Mouse (Mus musculus): ENCODE measurements around the gene Gm7029. TPM values are rescaled to one million over a fixed set of nuclear protein-coding genes. Genes with fewer than 3 reads are reported as not detected.
"Not testable (repeated sequence)": the region's sequence is repeated elsewhere in the genome, so short reads cannot be mapped to it uniquely, and the experiment has no call there.

Gm7029 gene
- polyA plus RNA-seq, 1 experiment from 2014 or later, result not detected

DNA sequence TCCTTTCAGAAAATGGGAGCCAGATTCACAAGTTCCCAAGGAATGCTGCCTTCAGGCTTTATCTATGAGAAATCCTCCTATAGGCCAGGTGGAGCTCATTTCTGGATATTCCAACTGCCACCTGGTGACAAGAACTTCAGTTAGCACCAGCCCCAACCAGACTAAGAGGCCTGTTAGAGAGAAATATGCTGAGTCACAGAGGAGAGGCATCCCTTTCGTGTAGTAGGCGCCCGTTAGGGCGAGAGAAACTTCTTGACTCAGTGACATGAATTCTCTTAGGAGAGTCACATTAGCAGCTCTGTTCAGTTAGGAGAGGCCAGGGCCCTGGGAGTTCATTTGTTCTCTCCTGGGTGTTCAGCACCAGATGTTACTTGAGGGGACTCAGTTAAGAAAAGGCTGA is 26.0 kb downstream of the Gm7029 start:
- Histone ChIP-seq H3K27ac (ENCODE audit: low read length) (no peak overlapping the region), H3K27me3 (ENCODE audit: control insufficient read depth, insufficient read depth, low read length) (no peaks in the 10 kb centered on the region), H3K36me3 (ENCODE audit: control insufficient read depth, insufficient read depth, low read length) (no peaks in the 10 kb centered on the region), H3K9me3 (replicated peaks; ENCODE audit: control insufficient read depth, low read length) (no peaks in the 10 kb centered on the region), H3K4me3 (replicated peaks; ENCODE audit: low read length) (no peak overlapping the region), H3K4me2 (ENCODE audit: low read depth, low read length) (no peak overlapping the region), H3K9ac (ENCODE audit: low read length) (no peak overlapping the region), H3K4me1 (ENCODE audit: control insufficient read depth, insufficient read depth, low read length) (0 out of 2 replicates have a peak, but pooled peaks cover 6% of the 10 kb centered on the region)
- 69% methylated on average over 4 of the region's 4 CpGs for WGBS
- ATAC-seq (ENCODE audit: insufficient read depth, low FRiP score), result no peak

DNA sequence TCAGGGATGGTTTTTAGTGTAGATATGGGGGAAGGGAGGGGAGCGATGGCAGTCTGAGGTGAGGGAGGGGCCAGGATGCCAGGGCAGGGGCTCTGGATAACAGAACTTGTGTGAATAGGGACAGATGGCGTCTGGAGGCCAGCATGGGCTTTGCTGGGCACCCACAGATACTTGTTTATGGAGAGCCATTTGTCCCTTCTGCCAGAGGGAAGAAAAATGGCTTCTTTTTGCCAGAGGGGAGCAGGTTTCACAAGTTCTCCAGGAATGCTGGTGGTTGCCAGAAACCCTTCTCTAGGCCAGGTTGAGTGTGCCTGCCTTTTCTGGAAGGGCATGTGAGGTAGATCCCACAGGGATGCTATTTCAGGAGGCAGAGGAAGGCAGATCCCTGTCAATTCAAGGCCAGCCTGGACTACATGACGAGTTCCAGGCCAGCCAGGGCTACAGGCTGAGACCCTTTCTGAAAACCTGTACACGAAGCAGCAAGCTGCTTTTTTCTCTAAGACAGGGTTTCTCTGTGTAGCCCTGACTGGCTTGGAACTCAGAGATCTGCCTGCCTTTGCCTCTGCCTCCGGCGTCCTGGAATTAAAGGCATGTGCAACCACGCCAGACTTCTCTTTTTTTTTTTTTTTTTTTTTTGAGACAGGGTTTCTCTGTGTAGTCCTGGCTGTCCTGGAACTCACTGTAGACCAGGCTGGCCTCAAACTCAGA is 26.8 kb downstream of the Gm7029 start:
- Histone ChIP-seq H3K9me3 (replicated peaks; ENCODE audit: control insufficient read depth, low read length) (no peaks in the 10 kb centered on the region), H3K4me2 (ENCODE audit: low read depth, low read length) (no peak overlapping the region), H3K4me3 (replicated peaks; ENCODE audit: low read length) (no peak overlapping the region), H3K27me3 (ENCODE audit: control insufficient read depth, insufficient read depth, low read length) (no peaks in the 10 kb centered on the region), H3K9ac (ENCODE audit: low read length) (no peak overlapping the region), H3K27ac (ENCODE audit: low read length) (no peak overlapping the region), H3K4me1 (ENCODE audit: control insufficient read depth, insufficient read depth, low read length) (0 out of 2 replicates have a peak, but pooled peaks cover 6% of the 10 kb centered on the region), H3K36me3 (ENCODE audit: control insufficient read depth, insufficient read depth, low read length) (no peaks in the 10 kb centered on the region)
- 58% methylated on average over 7 of the region's 7 CpGs for WGBS
- no peak for ATAC-seq (ENCODE audit: insufficient read depth, low FRiP score)

DNA sequence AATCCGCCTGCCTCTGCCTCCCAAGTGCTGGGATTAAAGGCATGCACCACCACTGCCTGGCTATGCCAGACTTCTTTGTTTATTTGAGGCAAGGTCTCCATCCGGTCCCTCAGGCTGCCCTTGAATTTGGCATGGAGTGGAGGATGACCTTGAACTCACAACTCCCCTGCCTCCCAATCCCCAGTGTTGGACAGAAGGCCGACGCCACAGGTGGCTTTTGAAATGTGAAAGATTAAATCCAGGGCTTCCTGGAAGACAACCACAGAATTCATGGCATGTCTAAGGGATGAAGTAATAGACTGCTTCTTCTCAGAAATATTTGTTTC is 27.3 kb downstream of the Gm7029 start:
- Histone ChIP-seq H3K9me3 (replicated peaks; ENCODE audit: control insufficient read depth, low read length) (no peaks in the 10 kb centered on the region), H3K36me3 (ENCODE audit: control insufficient read depth, insufficient read depth, low read length) (no peaks in the 10 kb centered on the region), H3K27me3 (ENCODE audit: control insufficient read depth, insufficient read depth, low read length) (no peaks in the 10 kb centered on the region), H3K9ac (ENCODE audit: low read length) (no peak overlapping the region), H3K27ac (ENCODE audit: low read length) (no peak overlapping the region), H3K4me2 (ENCODE audit: low read depth, low read length) (no peak overlapping the region), H3K4me3 (replicated peaks; ENCODE audit: low read length) (no peak overlapping the region), H3K4me1 (ENCODE audit: control insufficient read depth, insufficient read depth, low read length) (0 out of 2 replicates have a peak, but pooled peaks cover 6% of the 10 kb centered on the region)
- WGBS, result 78% methylated on average over 4 of the region's 4 CpGs
- ATAC-seq (ENCODE audit: insufficient read depth, low FRiP score), result no peak

DNA sequence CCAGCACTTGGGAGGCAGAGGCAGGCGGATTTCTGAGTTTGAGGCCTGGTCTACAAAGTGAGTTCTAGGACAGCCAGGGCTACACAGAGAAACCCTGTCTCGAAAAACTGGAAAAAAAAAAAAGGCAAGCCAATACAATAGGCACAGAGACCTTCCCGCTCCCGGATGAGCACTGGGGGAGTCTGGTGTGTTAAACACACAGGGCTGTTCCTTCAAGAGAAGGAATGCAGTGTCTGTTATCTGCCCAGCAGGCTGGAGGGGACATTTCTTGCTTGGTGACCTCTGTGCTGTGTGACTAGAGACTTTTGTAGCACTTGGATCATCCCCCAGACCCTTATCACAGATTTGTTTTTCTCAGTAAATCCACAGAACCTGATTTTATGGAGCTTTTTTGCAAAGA is 28.0 kb downstream of the Gm7029 start:
- Histone ChIP-seq H3K27me3 (ENCODE audit: control insufficient read depth, insufficient read depth, low read length) (no peaks in the 10 kb centered on the region), H3K9ac (ENCODE audit: low read length) (no peak overlapping the region), H3K27ac (ENCODE audit: low read length) (no peak overlapping the region), H3K9me3 (replicated peaks; ENCODE audit: control insufficient read depth, low read length) (no peaks in the 10 kb centered on the region), H3K4me2 (ENCODE audit: low read depth, low read length) (no peak overlapping the region), H3K4me1 (ENCODE audit: control insufficient read depth, insufficient read depth, low read length) (0 out of 2 replicates have a peak, but pooled peaks cover 6% of the 10 kb centered on the region), H3K36me3 (ENCODE audit: control insufficient read depth, insufficient read depth, low read length) (no peaks in the 10 kb centered on the region), H3K4me3 (replicated peaks; ENCODE audit: low read length) (no peak overlapping the region)
- WGBS, result 61% methylated on average over 4 of the region's 4 CpGs
- no peak for ATAC-seq (ENCODE audit: insufficient read depth, low FRiP score)

DNA sequence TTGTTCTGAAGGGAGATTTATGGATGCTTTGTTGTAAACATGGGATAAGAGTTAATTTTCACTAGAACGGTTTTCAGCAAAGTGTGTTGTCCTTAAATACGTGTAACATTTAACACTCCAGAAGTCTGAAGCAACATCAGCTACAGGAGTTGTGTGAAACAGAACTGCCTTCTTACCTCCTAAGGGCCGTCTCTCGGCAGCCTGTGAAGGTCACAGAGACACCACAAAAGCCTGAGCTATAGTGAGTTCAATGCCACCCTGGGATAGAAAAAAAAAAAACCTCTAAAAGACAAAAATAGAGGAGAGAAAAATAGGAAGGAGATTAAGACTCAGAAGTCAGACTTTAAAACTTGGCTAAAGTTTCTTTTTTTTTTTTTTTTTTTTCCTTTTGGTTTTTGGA is 28.4 kb downstream of the Gm7029 start:
- no peak overlapping the region for H3K4me3 ChIP-seq (replicated peaks; ENCODE audit: low read length)
- no peaks in the 10 kb centered on the region for H3K27me3 ChIP-seq (ENCODE audit: control insufficient read depth, insufficient read depth, low read length)
- ATAC-seq (ENCODE audit: insufficient read depth, low FRiP score), result no peak
- H3K4me2 ChIP-seq (ENCODE audit: low read depth, low read length), result no peak overlapping the region
- 0 out of 2 replicates have a peak, but pooled peaks cover 6% of the 10 kb centered on the region for H3K4me1 ChIP-seq (ENCODE audit: control insufficient read depth, insufficient read depth, low read length)
- WGBS, result 38% methylated on average over 4 of the region's 4 CpGs
- no peaks in the 10 kb centered on the region for H3K9me3 ChIP-seq (replicated peaks; ENCODE audit: control insufficient read depth, low read length)
- no peak overlapping the region for H3K9ac ChIP-seq (ENCODE audit: low read length)
- no peak overlapping the region for H3K27ac ChIP-seq (ENCODE audit: low read length)
- H3K36me3 ChIP-seq (ENCODE audit: control insufficient read depth, insufficient read depth, low read length), result no peaks in the 10 kb centered on the region

DNA sequence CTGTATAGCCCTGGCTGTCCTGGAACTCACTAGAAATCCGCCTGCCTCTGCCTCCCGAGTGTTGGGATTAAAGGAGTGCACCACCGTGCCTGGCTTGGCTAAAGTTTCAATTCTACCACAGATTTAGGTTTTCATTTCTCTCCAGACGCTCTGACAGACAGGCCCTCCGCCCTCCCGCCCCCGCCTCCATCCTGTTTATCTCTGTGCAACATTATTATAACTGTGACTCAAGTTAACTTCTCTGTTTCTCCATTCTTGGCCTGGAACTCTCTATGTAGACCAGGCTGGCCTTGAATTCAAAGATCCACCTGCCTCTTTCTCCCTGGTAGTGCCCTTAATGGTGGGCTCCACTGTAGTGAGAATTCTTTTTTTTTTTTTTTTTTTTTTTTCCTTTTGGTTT is 28.9 kb downstream of the Gm7029 start:
- H3K27ac ChIP-seq (ENCODE audit: low read length), result no peak overlapping the region
- H3K27me3 ChIP-seq (ENCODE audit: control insufficient read depth, insufficient read depth, low read length), result no peaks in the 10 kb centered on the region
- 0 out of 2 replicates have a peak, but pooled peaks cover 6% of the 10 kb centered on the region for H3K4me1 ChIP-seq (ENCODE audit: control insufficient read depth, insufficient read depth, low read length)
- H3K9me3 ChIP-seq (replicated peaks; ENCODE audit: control insufficient read depth, low read length), result no peaks in the 10 kb centered on the region
- WGBS, result 76% methylated on average over 7 of the region's 7 CpGs
- no peak overlapping the region for H3K9ac ChIP-seq (ENCODE audit: low read length)
- H3K36me3 ChIP-seq (ENCODE audit: control insufficient read depth, insufficient read depth, low read length), result no peaks in the 10 kb centered on the region
- no peak for ATAC-seq (ENCODE audit: insufficient read depth, low FRiP score)
- no peak overlapping the region for H3K4me3 ChIP-seq (replicated peaks; ENCODE audit: low read length)
- no peak overlapping the region for H3K4me2 ChIP-seq (ENCODE audit: low read depth, low read length)

DNA sequence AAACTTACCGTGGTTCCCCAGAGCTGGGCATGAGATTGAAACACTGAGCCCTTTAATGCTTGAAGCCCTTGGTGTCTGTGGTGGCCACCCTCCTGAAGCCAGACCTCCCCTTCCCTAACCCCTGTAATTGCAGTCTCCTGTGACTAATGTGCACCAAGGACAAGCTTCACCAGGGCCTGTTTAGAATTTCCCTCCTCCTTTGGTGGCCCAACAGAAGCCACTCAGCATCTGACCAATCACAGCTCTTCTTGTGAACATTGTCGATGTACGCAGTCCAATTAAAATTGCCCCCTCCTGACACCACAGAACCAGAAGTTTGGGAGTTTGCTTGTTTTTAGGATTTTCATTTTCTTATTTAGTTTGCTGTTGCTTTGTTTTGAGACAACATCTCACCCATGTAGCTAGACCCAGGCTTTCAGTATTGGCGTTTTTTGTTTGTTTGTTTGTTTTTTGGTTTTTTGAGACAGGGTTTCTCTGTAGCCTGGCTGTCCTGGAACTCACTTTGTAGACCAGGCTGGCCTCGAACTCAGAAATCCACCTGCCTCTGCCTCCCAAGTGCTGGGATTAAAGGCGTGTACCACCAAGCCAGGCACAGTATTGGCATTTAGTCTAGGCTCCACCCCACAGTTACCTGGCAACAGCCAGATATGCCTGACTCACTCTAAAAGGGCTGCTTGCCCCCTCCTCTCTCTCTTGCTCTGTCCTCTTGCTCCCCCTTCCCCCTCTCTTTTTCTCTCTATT is 30.4 kb downstream of the Gm7029 start:
- H3K4me2 ChIP-seq (ENCODE audit: low read depth, low read length); H3K36me3 ChIP-seq (ENCODE audit: control insufficient read depth, insufficient read depth, low read length); H3K9ac ChIP-seq (ENCODE audit: low read length); H3K27me3 ChIP-seq (ENCODE audit: control insufficient read depth, insufficient read depth, low read length); ATAC-seq (ENCODE audit: insufficient read depth, low FRiP score); H3K4me3 ChIP-seq (replicated peaks; ENCODE audit: low read length); H3K27ac ChIP-seq (ENCODE audit: low read length); H3K9me3 ChIP-seq (replicated peaks; ENCODE audit: control insufficient read depth, low read length): not testable (repeated sequence)
- peaks cover 14% of the 10 kb centered on the region; the same call in 1 of the 2 replicates for H3K4me1 ChIP-seq (ENCODE audit: control insufficient read depth, insufficient read depth, low read length)
- WGBS, result 69% methylated on average over 6 of the region's 6 CpGs

DNA sequence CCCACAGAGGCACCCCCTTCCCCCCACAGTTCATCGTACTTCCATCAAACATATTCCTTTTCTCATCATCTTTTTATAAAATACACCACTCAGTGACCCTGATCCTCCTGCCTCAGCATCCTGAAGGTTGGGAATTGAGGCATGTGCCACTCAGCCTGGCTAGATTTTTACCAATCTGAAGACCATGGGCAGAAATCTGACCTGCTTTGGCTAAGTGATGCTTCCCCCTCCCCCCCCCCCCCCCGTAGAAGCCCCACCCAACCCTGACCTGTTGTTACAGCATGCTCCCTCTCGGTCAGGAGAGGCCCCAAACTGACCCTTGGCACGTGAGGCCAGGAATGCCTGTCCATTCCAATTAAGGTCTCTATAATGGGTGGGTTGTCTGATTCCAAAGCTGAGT is 31.2 kb downstream of the Gm7029 start, which contains the start of gene Platr17:
TSS of gene Platr17 (plus strand) at position 301 of the 400 bp plus-strand sequence.
- H3K36me3 ChIP-seq (ENCODE audit: control insufficient read depth, insufficient read depth, low read length); H3K27me3 ChIP-seq (ENCODE audit: control insufficient read depth, insufficient read depth, low read length); H3K9me3 ChIP-seq (replicated peaks; ENCODE audit: control insufficient read depth, low read length); H3K4me3 ChIP-seq (replicated peaks; ENCODE audit: low read length); H3K9ac ChIP-seq (ENCODE audit: low read length); H3K4me2 ChIP-seq (ENCODE audit: low read depth, low read length); ATAC-seq (ENCODE audit: insufficient read depth, low FRiP score); H3K27ac ChIP-seq (ENCODE audit: low read length): not testable (repeated sequence)
- peaks cover 14% of the 10 kb centered on the region; the same call in 1 of the 2 replicates for H3K4me1 ChIP-seq (ENCODE audit: control insufficient read depth, insufficient read depth, low read length)
- 36% methylated on average over 3 of the region's 4 CpGs for WGBS

DNA sequence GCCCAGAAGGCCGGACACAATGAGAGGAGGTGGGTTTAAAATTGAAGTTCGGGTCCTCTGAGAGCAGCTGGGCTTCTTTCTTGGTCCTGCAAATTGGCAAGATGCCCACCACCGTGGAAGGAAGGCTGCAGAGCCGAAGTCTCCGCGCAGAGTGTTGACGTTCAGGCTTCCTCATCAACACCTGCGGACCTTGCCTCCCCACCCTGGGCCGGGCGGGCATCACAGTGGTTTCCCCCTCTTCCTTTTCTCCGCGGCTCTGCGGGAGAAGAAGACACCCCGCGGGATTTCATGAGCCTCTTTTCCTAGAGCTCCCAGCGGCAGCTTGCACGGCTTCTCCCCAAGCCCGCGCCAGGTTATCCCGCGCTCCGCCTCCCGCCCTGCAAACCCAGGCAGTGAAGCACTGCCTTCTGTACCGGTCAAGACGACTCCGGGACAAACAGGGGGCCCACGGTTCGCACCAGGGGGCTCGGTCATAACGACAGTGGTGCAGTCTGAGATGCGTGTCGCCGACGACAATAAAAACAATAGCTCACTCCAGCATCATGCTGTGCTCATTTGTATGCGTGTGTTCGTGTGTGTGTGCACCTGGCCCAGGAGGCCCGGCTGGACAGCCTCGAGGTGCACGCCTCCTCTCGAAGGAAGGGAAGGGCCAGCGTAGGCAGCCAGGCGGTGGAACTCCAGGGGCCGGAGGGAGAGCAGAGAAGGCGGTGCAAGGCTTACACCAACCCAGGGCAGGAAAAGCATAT is 34.9 kb downstream of the Gm7029 start:
- peak overlapping the region; percentile 82 for H3K9ac ChIP-seq (ENCODE audit: low read length)
- no peaks in the 10 kb centered on the region for H3K27me3 ChIP-seq (ENCODE audit: control insufficient read depth, insufficient read depth, low read length)
- peak overlapping the region; percentile 98 for H3K4me2 ChIP-seq (ENCODE audit: low read depth, low read length)
- H3K4me1 ChIP-seq (ENCODE audit: control insufficient read depth, insufficient read depth, low read length), result peaks cover 15% of the 10 kb centered on the region
- peaks cover 16% of the 10 kb centered on the region for H3K36me3 ChIP-seq (ENCODE audit: control insufficient read depth, insufficient read depth, low read length)
- peak overlapping the region; percentile 95 for H3K27ac ChIP-seq (ENCODE audit: low read length)
- peak overlapping the region; percentile 92 for H3K4me3 ChIP-seq (replicated peaks; ENCODE audit: low read length)
- under 1% methylated on average over 43 of the region's 44 CpGs for WGBS
- no peaks in the 10 kb centered on the region for H3K9me3 ChIP-seq (replicated peaks; ENCODE audit: control insufficient read depth, low read length)
- ATAC-seq (ENCODE audit: insufficient read depth, low FRiP score), result peak; percentile 53

Measured in stomach, embryonic 16.5 days (tissue).